ENCODE assay signal across 8 mouse cellular contexts in the genomic region with DNA sequence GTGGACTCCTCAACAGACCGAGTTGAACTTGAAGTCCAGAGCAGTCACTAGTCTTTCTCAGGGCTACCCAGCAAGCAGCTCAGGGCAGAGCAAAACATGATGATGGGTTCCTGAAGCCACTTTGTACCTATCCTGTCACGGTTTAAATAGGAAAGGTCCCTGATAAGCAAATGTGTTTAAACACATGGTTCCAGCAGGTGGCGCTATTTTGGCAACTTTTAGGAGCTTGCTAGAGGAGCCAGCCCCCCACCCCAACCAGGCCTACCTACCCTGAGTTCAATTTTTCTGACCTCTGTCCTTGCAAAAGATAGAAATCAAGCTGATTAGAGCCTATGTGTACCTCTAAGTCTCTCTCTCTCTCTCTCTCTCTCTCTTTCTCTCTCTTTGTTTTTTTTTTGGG. TPM values are rescaled to one million over a fixed set of nuclear protein-coding genes. Genes with fewer than 3 reads are reported as not detected.
DNase-seq lines count a peak whose midpoint lies in the region; ATAC-seq and TF ChIP-seq lines count a peak whose summit lies in the region.

No protein-coding gene starts in this region.

- no peaks in the 10 kb centered on the region for H3K27me3 ChIP-seq in kidney, postnatal 0 days (ENCODE audit: insufficient read depth, low read length)
- H3K27me3 ChIP-seq in kidney, embryonic 16.5 days (ENCODE audit: insufficient read depth, low read length), result no peaks in the 10 kb centered on the region
- H3K27me3 ChIP-seq in embryonic facial prominence, embryonic 14.5 days (replicated peaks; ENCODE audit: control insufficient read depth, insufficient read depth, low read length), result no peaks in the 10 kb centered on the region

- H3K4me3 ChIP-seq in kidney, postnatal 0 days (replicated peaks; ENCODE audit: low read depth, low read length), result no peak overlapping the region
- H3K4me3 ChIP-seq in kidney, embryonic 16.5 days (ENCODE audit: low read length), result no peak overlapping the region
- H3K4me3 ChIP-seq in embryonic facial prominence, embryonic 14.5 days (ENCODE audit: low read depth, low read length), result no peak overlapping the region

- H3K9me3 ChIP-seq in kidney, postnatal 0 days (replicated peaks; ENCODE audit: low read length), result no peaks in the 10 kb centered on the region
- H3K9me3 ChIP-seq in kidney, embryonic 16.5 days (ENCODE audit: low read length), result no peaks in the 10 kb centered on the region
- H3K9me3 ChIP-seq in embryonic facial prominence, embryonic 14.5 days (ENCODE audit: control insufficient read depth, low read length), result no peaks in the 10 kb centered on the region

- no peaks in the 10 kb centered on the region for H3K4me1 ChIP-seq in kidney, postnatal 0 days (replicated peaks; ENCODE audit: insufficient read depth, low read length)
- peaks cover 4% of the 10 kb centered on the region; the same call in 1 of the 2 replicates for H3K4me1 ChIP-seq in kidney, embryonic 16.5 days (ENCODE audit: insufficient read depth, low read length)
- H3K4me1 ChIP-seq in embryonic facial prominence, embryonic 14.5 days (ENCODE audit: control insufficient read depth, insufficient read depth, low read length), result peaks cover under 1% of the 10 kb centered on the region; the same call in 1 of the 2 replicates

- no peak for ATAC-seq in kidney, postnatal 0 days (replicated peaks; ENCODE audit: low FRiP score, low read depth)
- ATAC-seq in kidney, embryonic 16.5 days (ENCODE audit: low FRiP score, low TSS enrichment), result no peak
- no peak for ATAC-seq in embryonic facial prominence, embryonic 14.5 days (ENCODE audit: low read depth)
- ATAC-seq in monocyte, adult 5-6 weeks (replicated peaks; ENCODE audit: insufficient number of reproducible peaks, low FRiP score, low TSS enrichment, poor library complexity, severe bottlenecking), result 0 out of 2 replicates have a peak, but pooled peaks have one; percentile 15

- DNase-seq in adrenal gland, adult 2 months, result peak; percentile 51
- no peak for DNase-seq in adrenal gland, postnatal 4 days (ENCODE audit: low spot score in 2 of 2)
- DNase-seq in kidney, postnatal 0 days (ENCODE audit: low spot score), result peak; percentile 71
- peak; percentile 75 for DNase-seq in MN1 (ENCODE audit: low spot score)
- DNase-seq in embryonic facial prominence, embryonic 14.5 days (ENCODE audit: low spot score), result peak; percentile 69
- no peak for DNase-seq in frontal cortex, postnatal 14 days (ENCODE audit: low spot score in 2 of 2)

- peak; percentile 66 for TF ChIP-seq CTCF in kidney, postnatal 0 days (IDR thresholded peaks at IDR 0.05; ENCODE audit: low read depth)

- H3K27ac ChIP-seq in kidney, postnatal 0 days, result no peak overlapping the region
- no peak overlapping the region for H3K27ac ChIP-seq in kidney, embryonic 16.5 days (ENCODE audit: low read length)
- H3K27ac ChIP-seq in embryonic facial prominence, embryonic 14.5 days (replicated peaks; ENCODE audit: low read depth, low read length), result no peak overlapping the region

- 29% methylated on average over 3 of the region's 3 CpGs for WGBS in kidney, postnatal 0 days
- 17% methylated on average over 3 of the region's 3 CpGs for WGBS in kidney, embryonic 16.5 days
- WGBS in embryonic facial prominence, embryonic 14.5 days, result 18% methylated on average over 3 of the region's 3 CpGs

- H3K4me2 ChIP-seq in kidney, postnatal 0 days (ENCODE audit: low read length), result no peak overlapping the region
- no peak overlapping the region for H3K4me2 ChIP-seq in kidney, embryonic 16.5 days (replicated peaks; ENCODE audit: low read depth, low read length)
- no peak overlapping the region for H3K4me2 ChIP-seq in embryonic facial prominence, embryonic 14.5 days (ENCODE audit: low read depth, low read length)

- H3K9ac ChIP-seq in kidney, postnatal 0 days (ENCODE audit: low read depth, low read length), result no peak overlapping the region
- no peak overlapping the region for H3K9ac ChIP-seq in kidney, embryonic 16.5 days (replicated peaks; ENCODE audit: low read length)
- H3K9ac ChIP-seq in embryonic facial prominence, embryonic 14.5 days (ENCODE audit: low read depth, low read length), result no peak overlapping the region

- H3K36me3 ChIP-seq in kidney, postnatal 0 days (ENCODE audit: insufficient read depth, low read length), result no peaks in the 10 kb centered on the region
- no peaks in the 10 kb centered on the region for H3K36me3 ChIP-seq in kidney, embryonic 16.5 days (ENCODE audit: insufficient read depth, low read length)
- no peaks in the 10 kb centered on the region for H3K36me3 ChIP-seq in embryonic facial prominence, embryonic 14.5 days (ENCODE audit: control insufficient read depth, insufficient read depth, low read length)

RNA-seq across cellular contexts. Expression of a gene that starts 10.3 kb away (rescaled TPM):
- total RNA-seq in adrenal gland, adult 2 months (2021), result 100 to 1,000 TPM; 236 to 614 TPM
- polyA plus RNA-seq in adrenal gland, adult 2 months (2012; rRNA removed), result 309 and 678 TPM in 2 replicates
- total RNA-seq in adrenal gland, postnatal 4 days (2021), result 10 to 100 TPM; 49.4 to 56.5 TPM
- polyA plus RNA-seq in kidney, postnatal 0 days (2015; fragmentation: Nextera tagmentation; extraction: Ambion mirVana), result 99.9 and 113 TPM in 2 replicates
- polyA plus RNA-seq in kidney, embryonic 16.5 days (2015; fragmentation: Nextera tagmentation; extraction: Ambion mirVana), result 69.9 and 70.5 TPM in 2 replicates
- polyA plus RNA-seq in embryonic facial prominence, embryonic 14.5 days (2014; fragmentation: Nextera tagmentation; extraction: Ambion mirVana), result 365 and 522 TPM in 2 replicates
- total RNA-seq in monocyte, adult 5-6 weeks (2017), result 1.9 TPM in 1 of 3 replicates, not detected in the others

RNA-seq across cellular contexts. Expression of a gene that starts 36.4 kb away (rescaled TPM):
- 100 to 1,000 TPM; 563 to 611 TPM for total RNA-seq in adrenal gland, adult 2 months (2021)
- polyA plus RNA-seq in adrenal gland, adult 2 months (2012; rRNA removed), result 227 and 268 TPM in 2 replicates
- total RNA-seq in adrenal gland, postnatal 4 days (2021), result 100 to 1,000 TPM; 285 to 303 TPM
- 89.4 and 105 TPM in 2 replicates for polyA plus RNA-seq in kidney, postnatal 0 days (2015; fragmentation: Nextera tagmentation; extraction: Ambion mirVana)
- 193 and 202 TPM in 2 replicates for polyA plus RNA-seq in kidney, embryonic 16.5 days (2015; fragmentation: Nextera tagmentation; extraction: Ambion mirVana)
- polyA plus RNA-seq in embryonic facial prominence, embryonic 14.5 days (2014; fragmentation: Nextera tagmentation; extraction: Ambion mirVana), result 97.4 and 101 TPM in 2 replicates
- total RNA-seq in monocyte, adult 5-6 weeks (2017), result 86.4 to 119 TPM (median 100 TPM) in 3 replicates

Comparison
In these comparisons a context has a peak if more than half of its experiments do, and no peak if none do; other contexts are left out.
1. DNase-seq: peak in adrenal gland, adult 2 months (single experiment), kidney, postnatal 0 days (single experiment), MN1 (single experiment) and embryonic facial prominence, embryonic 14.5 days (single experiment); none in adrenal gland, postnatal 4 days (0 of 2) and frontal cortex, postnatal 14 days (0 of 2).